Mouse (Mus musculus) small intestine, adult 2 months (tissue): ENCODE measurements around the gene Olfr156.

Experiments used
- CTCF ChIP-seq: fragments of 200-500 bp; IDR thresholded peaks from 2 replicates; pipeline ENCODE4 v1.5.1; 2012; ENCODE audit warnings: low read depth, mild to moderate bottlenecking, control low read depth, inconsistent platforms, low read length, moderate library complexity, mixed read lengths; ENCODE audit not compliant: insufficient replicate concordance, insufficient read length; ENCODE audit errors: extremely low read depth
- POLR2A ChIP-seq: fragments of 200-500 bp; IDR thresholded peaks from 2 replicates; pipeline ENCODE4 v1.6.1; 2012; ENCODE audit warnings: low read depth, mild to moderate bottlenecking, control low read depth, inconsistent platforms, low read length, moderate library complexity

DNA sequence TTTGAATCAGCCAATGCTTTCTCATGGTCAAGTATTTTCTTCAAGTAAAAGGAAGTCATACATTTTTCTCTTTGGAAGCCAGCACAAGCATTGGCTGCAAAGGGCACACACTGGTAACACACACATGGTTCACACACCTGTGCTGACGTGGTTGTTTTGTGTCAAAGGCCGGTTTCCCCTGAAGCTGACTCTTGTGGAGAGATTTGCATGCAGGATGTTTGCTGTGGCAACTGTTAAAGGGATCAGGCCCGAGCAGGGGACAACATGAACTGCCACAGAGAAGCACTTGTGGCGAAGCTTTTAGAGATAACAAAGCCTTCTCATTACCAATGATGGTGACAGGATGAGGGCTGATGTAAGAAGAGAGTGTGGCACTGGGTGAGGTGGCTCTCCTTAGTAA lies 11.1 kb upstream of the Olfr156 start:
- TF ChIP-seq CTCF, result no peak
- no peak for TF ChIP-seq POLR2A
